Mouse (Mus musculus): ENCODE data around the gene Tsnaxip1. TPM values are rescaled to one million over a fixed set of nuclear protein-coding genes. Genes with fewer than 3 reads are reported as not detected.
A peak's percentile ranks its signal among the peaks of the same experiment; 100 is the strongest.

The Tsnaxip1 gene
- polyA plus RNA-seq, 1 experiment: not detected

DNA sequence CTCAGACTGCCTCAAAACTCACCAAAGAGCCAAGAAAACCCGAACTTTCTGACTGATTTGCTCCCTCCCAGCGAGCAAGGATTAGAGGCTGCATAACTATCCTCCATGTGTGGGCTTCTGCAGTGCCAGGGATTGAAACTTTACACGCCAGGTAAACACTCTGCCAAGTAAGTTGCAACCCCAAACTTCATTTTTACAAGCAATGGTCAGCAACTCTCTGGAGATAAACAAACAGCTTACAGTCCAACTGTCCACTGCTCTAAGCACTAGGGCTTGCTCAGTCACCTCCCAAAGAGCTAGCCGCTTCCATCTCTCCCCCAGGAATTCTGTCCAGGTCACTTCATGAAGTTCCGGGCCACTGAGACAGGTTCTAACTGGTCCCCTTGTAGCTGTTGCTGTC, 29.1 kb upstream of the Tsnaxip1 start:
- Histone ChIP-seq H3K4me1 (ENCODE audit: control insufficient read depth, insufficient read depth, low read length) (peaks cover 17% of the 10 kb centered on the region), H3K27ac (ENCODE audit: insufficient read depth, low read depth, low read length) (no peak overlapping the region), H3K4me3 (ENCODE audit: insufficient read depth, low read length) (no peak overlapping the region)
- TF ChIP-seq POLR2A (IDR thresholded peaks at IDR 0.05; ENCODE audit: borderline replicate concordance, low read depth, low read length) (no peak), CTCF (IDR thresholded peaks at IDR 0.05; ENCODE audit: low read depth, low read length) (no peak)

- no peak overlapping the region for H3K4me3 ChIP-seq (ENCODE audit: insufficient read depth, low read length)
- peaks cover 17% of the 10 kb centered on the region for H3K4me1 ChIP-seq (ENCODE audit: control insufficient read depth, insufficient read depth, low read length)
- TF ChIP-seq CTCF (IDR thresholded peaks at IDR 0.05; ENCODE audit: low read depth, low read length) (no peak), POLR2A (IDR thresholded peaks at IDR 0.05; ENCODE audit: borderline replicate concordance, low read depth, low read length) (no peak)
- no peak overlapping the region for H3K27ac ChIP-seq (ENCODE audit: insufficient read depth, low read depth, low read length)
Observed at GRCm38 (mm10) chr8:105799091-105799812, 28.3 kb upstream of the Tsnaxip1 start.

GRCm38 (mm10) chr8:105801153-105801904, 26.2 kb upstream of the Tsnaxip1 start:
- Histone ChIP-seq H3K4me1 (ENCODE audit: control insufficient read depth, insufficient read depth, low read length) (peaks cover 22% of the 10 kb centered on the region), H3K27ac (ENCODE audit: insufficient read depth, low read depth, low read length) (no peak overlapping the region), H3K4me3 (ENCODE audit: insufficient read depth, low read length) (no peak overlapping the region)
- TF ChIP-seq CTCF (IDR thresholded peaks at IDR 0.05; ENCODE audit: low read depth, low read length) (no peak), POLR2A (IDR thresholded peaks at IDR 0.05; ENCODE audit: borderline replicate concordance, low read depth, low read length) (no peak)

GRCm38 (mm10) chr8:105804797-105805196, 22.7 kb upstream of the Tsnaxip1 start:
- Histone ChIP-seq H3K4me3 (ENCODE audit: insufficient read depth, low read length) (no peak overlapping the region), H3K4me1 (ENCODE audit: control insufficient read depth, insufficient read depth, low read length) (peaks cover 33% of the 10 kb centered on the region), H3K27ac (ENCODE audit: insufficient read depth, low read depth, low read length) (no peak overlapping the region)
- no peak for TF ChIP-seq CTCF (IDR thresholded peaks at IDR 0.05; ENCODE audit: low read depth, low read length)
- no peak for TF ChIP-seq POLR2A (IDR thresholded peaks at IDR 0.05; ENCODE audit: borderline replicate concordance, low read depth, low read length)

- Histone ChIP-seq H3K4me1 (ENCODE audit: control insufficient read depth, insufficient read depth, low read length) (peaks cover 33% of the 10 kb centered on the region), H3K27ac (ENCODE audit: insufficient read depth, low read depth, low read length) (0 out of 2 replicates have a peak overlapping the region, but pooled peaks have one; percentile 0)
Observed at GRCm38 (mm10) chr8:105805346-105805745, 22.2 kb upstream of the Tsnaxip1 start.

GRCm38 (mm10) chr8:105805964-105806363, 21.6 kb upstream of the Tsnaxip1 start:
- TF ChIP-seq POLR2A (IDR thresholded peaks at IDR 0.05; ENCODE audit: borderline replicate concordance, low read depth, low read length) (no peak), CTCF (IDR thresholded peaks at IDR 0.05; ENCODE audit: low read depth, low read length) (no peak)
- peaks cover 38% of the 10 kb centered on the region for H3K4me1 ChIP-seq (ENCODE audit: control insufficient read depth, insufficient read depth, low read length)
- H3K4me3 ChIP-seq (ENCODE audit: insufficient read depth, low read length): no peak overlapping the region
- no peak overlapping the region for H3K27ac ChIP-seq (ENCODE audit: insufficient read depth, low read depth, low read length)

More at GRCm38 (mm10) chr8:105805346-105805745, 22.2 kb upstream of the Tsnaxip1 start:
- no peak for TF ChIP-seq POLR2A (IDR thresholded peaks at IDR 0.05; ENCODE audit: borderline replicate concordance, low read depth, low read length)
- no peak for TF ChIP-seq CTCF (IDR thresholded peaks at IDR 0.05; ENCODE audit: low read depth, low read length)
- H3K4me3 ChIP-seq (ENCODE audit: insufficient read depth, low read length): no peak overlapping the region

- Histone ChIP-seq H3K4me3 (ENCODE audit: insufficient read depth, low read length) (no peak overlapping the region), H3K27ac (ENCODE audit: insufficient read depth, low read depth, low read length) (no peak overlapping the region), H3K4me1 (ENCODE audit: control insufficient read depth, insufficient read depth, low read length) (peaks cover 46% of the 10 kb centered on the region)
- TF ChIP-seq POLR2A (IDR thresholded peaks at IDR 0.05; ENCODE audit: borderline replicate concordance, low read depth, low read length) (no peak), CTCF (IDR thresholded peaks at IDR 0.05; ENCODE audit: low read depth, low read length) (no peak)
Observed at GRCm38 (mm10) chr8:105807766-105808165, 19.8 kb upstream of the Tsnaxip1 start.

DNA sequence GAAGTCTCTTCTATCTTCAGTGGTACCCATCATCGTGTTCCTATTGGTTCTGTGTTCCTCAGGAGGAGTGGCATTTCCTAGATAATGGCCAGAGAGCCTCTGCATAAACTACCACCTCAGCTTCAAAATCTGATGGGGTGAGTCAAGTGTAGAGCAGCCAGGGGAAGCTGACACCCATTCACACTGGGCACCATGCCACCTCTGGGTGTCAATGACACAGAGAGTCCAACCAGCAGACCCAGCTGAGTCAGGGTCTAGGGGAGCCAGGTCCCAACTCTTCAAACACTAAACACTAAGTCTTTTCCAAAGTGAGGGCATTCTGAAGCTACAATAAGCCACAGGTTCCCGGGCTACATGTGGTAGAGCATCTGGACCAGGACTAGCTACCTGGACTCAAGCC, 19.1 kb upstream of the Tsnaxip1 start:
- Histone ChIP-seq H3K27ac (ENCODE audit: insufficient read depth, low read depth, low read length) (no peak overlapping the region), H3K4me1 (ENCODE audit: control insufficient read depth, insufficient read depth, low read length) (peaks cover 46% of the 10 kb centered on the region), H3K4me3 (ENCODE audit: insufficient read depth, low read length) (no peak overlapping the region)
- TF ChIP-seq CTCF (IDR thresholded peaks at IDR 0.05; ENCODE audit: low read depth, low read length) (no peak), POLR2A (IDR thresholded peaks at IDR 0.05; ENCODE audit: borderline replicate concordance, low read depth, low read length) (no peak)

GRCm38 (mm10) chr8:105810245-105810786, 17.2 kb upstream of the Tsnaxip1 start:
- Histone ChIP-seq H3K4me3 (ENCODE audit: insufficient read depth, low read length) (no peak overlapping the region), H3K27ac (ENCODE audit: insufficient read depth, low read depth, low read length) (no peak overlapping the region), H3K4me1 (ENCODE audit: control insufficient read depth, insufficient read depth, low read length) (peaks cover 47% of the 10 kb centered on the region)
- TF ChIP-seq POLR2A (IDR thresholded peaks at IDR 0.05; ENCODE audit: borderline replicate concordance, low read depth, low read length): no peak
- no peak for TF ChIP-seq CTCF (IDR thresholded peaks at IDR 0.05; ENCODE audit: low read depth, low read length)

- no peak overlapping the region for H3K4me3 ChIP-seq (ENCODE audit: insufficient read depth, low read length)
- peaks cover 41% of the 10 kb centered on the region for H3K4me1 ChIP-seq (ENCODE audit: control insufficient read depth, insufficient read depth, low read length)
- TF ChIP-seq POLR2A (IDR thresholded peaks at IDR 0.05; ENCODE audit: borderline replicate concordance, low read depth, low read length) (no peak), CTCF (IDR thresholded peaks at IDR 0.05; ENCODE audit: low read depth, low read length) (no peak)
- H3K27ac ChIP-seq (ENCODE audit: insufficient read depth, low read depth, low read length): no peak overlapping the region
Observed at GRCm38 (mm10) chr8:105811061-105811460, 16.5 kb upstream of the Tsnaxip1 start.
